Mouse (Mus musculus): ENCODE data around the gene Brinp2.

DNA sequence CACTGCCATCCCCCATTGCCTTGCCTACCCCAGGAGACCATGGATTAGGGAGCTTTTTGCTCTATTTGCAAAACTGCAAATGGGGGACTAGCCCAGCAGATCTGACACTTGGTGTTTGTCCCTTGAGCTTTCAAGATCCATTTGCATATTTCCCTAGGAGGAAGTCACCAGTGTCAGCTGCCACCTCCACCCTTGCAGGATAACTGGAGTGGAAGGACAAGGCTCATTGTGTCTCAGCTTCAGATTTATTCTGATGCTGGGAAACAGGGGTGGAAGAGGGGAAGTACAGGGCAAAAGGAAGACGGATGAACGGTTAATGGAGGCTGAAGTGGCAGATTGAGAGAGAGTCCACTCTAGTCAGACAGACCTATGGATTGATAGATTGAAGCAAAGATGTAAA is 129.4 kb downstream of the Brinp2 start:
- no peak for TF ChIP-seq CTCF (IDR thresholded peaks at IDR 0.05; ENCODE audit: low read depth, low read length)
- no peak for TF ChIP-seq GATA1 (IDR thresholded peaks at IDR 0.05; ENCODE audit: borderline replicate concordance, low read length)
- TF ChIP-seq POLR2AphosphoS5 (IDR thresholded peaks at IDR 0.05; ENCODE audit: insufficient replicate concordance, low read depth, low read length) = no peak

Data from G1E (cell line).